In the genomic region with DNA sequence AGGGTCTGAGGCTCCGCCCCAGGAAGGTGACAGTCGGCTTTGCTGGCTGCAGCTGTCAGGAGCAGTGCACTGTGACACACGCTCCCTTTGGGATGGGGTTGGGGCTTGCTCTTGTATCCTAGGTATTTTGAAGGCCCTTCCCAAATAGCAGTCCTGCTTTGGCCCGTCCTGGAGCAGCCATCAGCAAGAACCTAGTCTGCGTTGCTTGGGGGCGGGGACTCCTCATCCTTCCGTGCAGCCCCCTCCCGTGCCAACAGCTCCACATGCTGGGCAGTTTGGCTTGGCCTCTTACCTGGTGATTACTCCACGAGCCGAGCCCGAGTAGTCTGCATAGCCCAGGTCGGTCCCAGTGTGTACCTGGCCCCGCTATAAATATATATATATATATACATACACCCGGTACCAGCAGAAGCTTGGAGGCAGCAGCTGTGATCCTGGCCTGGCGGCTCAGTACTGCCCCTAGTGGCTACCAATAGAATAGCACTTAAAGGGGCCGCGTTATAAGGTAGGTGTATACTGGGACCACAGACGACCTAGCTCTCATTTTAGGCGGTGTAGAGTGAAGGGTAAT, we compare ENCODE assay signal across 8 mouse cellular contexts. TPM values are rescaled to one million over a fixed set of nuclear protein-coding genes. Genes with fewer than 3 reads are reported as not detected.
A peak's percentile ranks its signal among the peaks of the same experiment; 100 is the strongest.
DNase-seq lines count a peak whose midpoint lies in the region; ATAC-seq and TF ChIP-seq lines count a peak whose summit lies in the region.

Ajm1 (minus strand) TSS at position 464 of the 571 bp plus-strand sequence.

- no peak within 1 kb of the TSS for H3K27ac ChIP-seq in kidney, embryonic 16.5 days (ENCODE audit: low read length)
- no peak within 1 kb of the TSS for H3K27ac ChIP-seq in liver, adult 2 months (replicated peaks; ENCODE audit: insufficient read depth, low read depth, low read length)
- H3K27ac ChIP-seq in midbrain, postnatal 0 days (ENCODE audit: low read depth, low read length): peak within 1 kb of the TSS; percentile 43; the same call in 1 of the 2 replicates
- H3K27ac ChIP-seq in stomach, embryonic 15.5 days: peak within 1 kb of the TSS; percentile 18; the same call in 1 of the 2 replicates

- peaks cover 48% of the 10 kb centered on the region for H3K4me1 ChIP-seq in kidney, embryonic 16.5 days (ENCODE audit: insufficient read depth, low read length)
- peaks cover 5% of the 10 kb centered on the region for H3K4me1 ChIP-seq in liver, adult 2 months (ENCODE audit: control insufficient read depth, insufficient read depth, low read length)
- peaks cover 22% of the 10 kb centered on the region for H3K4me1 ChIP-seq in midbrain, postnatal 0 days (ENCODE audit: insufficient read depth, low read length)
- H3K4me1 ChIP-seq in stomach, embryonic 15.5 days: peaks cover 56% of the 10 kb centered on the region

- TF ChIP-seq CTCF in liver, adult 2 months (IDR thresholded peaks at IDR 0.05; ENCODE audit: low read depth, low read length): peak; percentile 85
- peak; percentile 94 for TF ChIP-seq CTCF in midbrain, postnatal 0 days (IDR thresholded peaks at IDR 0.05)

- no peaks in the 10 kb centered on the region for H3K9me3 ChIP-seq in kidney, embryonic 16.5 days (ENCODE audit: low read length)
- no peaks in the 10 kb centered on the region for H3K9me3 ChIP-seq in midbrain, postnatal 0 days (ENCODE audit: low read length)
- H3K9me3 ChIP-seq in stomach, embryonic 15.5 days: no peaks in the 10 kb centered on the region

- no peaks in the 10 kb centered on the region for H3K79me2 ChIP-seq in liver, adult 2 months (ENCODE audit: control insufficient read depth, insufficient read depth, low read length)

- peak within 1 kb of the TSS; percentile 74 for H3K4me2 ChIP-seq in kidney, embryonic 16.5 days (replicated peaks; ENCODE audit: low read depth, low read length)
- peak within 1 kb of the TSS; percentile 74 for H3K4me2 ChIP-seq in midbrain, postnatal 0 days (ENCODE audit: low read depth, low read length, poor library complexity, severe bottlenecking)
- peak within 1 kb of the TSS; percentile 77 for H3K4me2 ChIP-seq in stomach, embryonic 15.5 days

- peak within 1 kb of the TSS; percentile 42 for H3K4me3 ChIP-seq in kidney, embryonic 16.5 days (ENCODE audit: low read length)
- peak within 1 kb of the TSS; percentile 23; the same call in 1 of the 2 replicates for H3K4me3 ChIP-seq in liver, adult 2 months (ENCODE audit: insufficient read depth, low read depth, low read length)
- peak within 1 kb of the TSS; percentile 50 for H3K4me3 ChIP-seq in midbrain, postnatal 0 days (ENCODE audit: low read depth, low read length)
- H3K4me3 ChIP-seq in stomach, embryonic 15.5 days (replicated peaks): peak within 1 kb of the TSS; percentile 40

- peak; percentile 42 for DNase-seq in 3134 (ENCODE audit: extremely low read depth, insufficient read length, low spot score)
- peak; percentile 36 for DNase-seq in Muller cell, postnatal 12 days (ENCODE audit: inconsistent ontology term)
- DNase-seq in embryo, embryonic 10.5 days (ENCODE audit: low spot score): peak; percentile 87
- DNase-seq in heart, adult 9 months (ENCODE audit: low spot score in 2 of 2): peak; percentile 58 to 75
- DNase-seq in liver, adult 2 months (ENCODE audit: extremely low read depth, low read depth, low spot score): no peak
- DNase-seq in midbrain, postnatal 0 days (ENCODE audit: low spot score): peak; percentile 87

- H3K9ac ChIP-seq in kidney, embryonic 16.5 days (replicated peaks; ENCODE audit: low read length): peak within 1 kb of the TSS; percentile 27
- no peak within 1 kb of the TSS for H3K9ac ChIP-seq in liver, adult 2 months (ENCODE audit: low read depth, low read length)
- H3K9ac ChIP-seq in midbrain, postnatal 0 days (replicated peaks; ENCODE audit: low read length, poor library complexity, severe bottlenecking): peak within 1 kb of the TSS; percentile 44
- H3K9ac ChIP-seq in stomach, embryonic 15.5 days: no peak within 1 kb of the TSS

- peaks cover 49% of the 10 kb centered on the region for H3K27me3 ChIP-seq in kidney, embryonic 16.5 days (ENCODE audit: insufficient read depth, low read length)
- peaks cover 30% of the 10 kb centered on the region for H3K27me3 ChIP-seq in liver, adult 2 months (ENCODE audit: control insufficient read depth, insufficient read depth, low read length)
- H3K27me3 ChIP-seq in midbrain, postnatal 0 days (ENCODE audit: insufficient read depth, low read length): peaks cover 38% of the 10 kb centered on the region
- H3K27me3 ChIP-seq in stomach, embryonic 15.5 days (replicated peaks): peaks cover 50% of the 10 kb centered on the region

- 6% methylated on average over 19 of the region's 19 CpGs for WGBS in kidney, embryonic 16.5 days
- WGBS in liver, adult 2 months: 6% methylated on average over 19 of the region's 19 CpGs
- 4% methylated on average over 19 of the region's 19 CpGs for WGBS in midbrain, postnatal 0 days
- 4% methylated on average over 19 of the region's 19 CpGs for WGBS in stomach, embryonic 15.5 days

- TF ChIP-seq POLR2A in liver, adult 2 months (IDR thresholded peaks at IDR 0.05; ENCODE audit: extremely low read depth, insufficient read depth, low read length): no peak

- H3K36me3 ChIP-seq in kidney, embryonic 16.5 days (ENCODE audit: insufficient read depth, low read length): peaks cover 26% of the 10 kb centered on the region
- peaks cover 4% of the 10 kb centered on the region; the same call in 1 of the 2 replicates for H3K36me3 ChIP-seq in liver, adult 2 months (ENCODE audit: control insufficient read depth, insufficient read depth, low read length)
- peaks cover 55% of the 10 kb centered on the region for H3K36me3 ChIP-seq in midbrain, postnatal 0 days (ENCODE audit: insufficient read depth, low read length)
- H3K36me3 ChIP-seq in stomach, embryonic 15.5 days: peaks cover 16% of the 10 kb centered on the region

- peak; percentile 60 for ATAC-seq in kidney, embryonic 16.5 days (ENCODE audit: low FRiP score, low TSS enrichment)
- peak; percentile 77 for ATAC-seq in midbrain, postnatal 0 days (ENCODE audit: low FRiP score)
- ATAC-seq in stomach, embryonic 15.5 days (ENCODE audit: insufficient read depth, low FRiP score, low read depth): peak; percentile 61; the same call in 1 of the 2 replicates

RNA-seq across cellular contexts. Expression of gene Ajm1, which starts in this region (rescaled TPM):
- 0.18 and 0.22 TPM in 2 replicates for polyA plus RNA-seq in kidney, embryonic 16.5 days (2015; fragmentation: Nextera tagmentation; extraction: Ambion mirVana)
- total RNA-seq in liver, adult 2 months (2014; rRNA removed): not detected in 2 replicates
- polyA plus RNA-seq in liver, adult 2 months (2012; rRNA removed): 0.06 and 0.07 TPM in 2 replicates
- total RNA-seq in midbrain, postnatal 0 days (2014; rRNA removed): 23.1 and 30.9 TPM in 2 replicates
- 19.2 and 22.1 TPM in 2 replicates for polyA plus RNA-seq in midbrain, postnatal 0 days (2015; fragmentation: Nextera tagmentation; extraction: Ambion mirVana)
- polyA plus RNA-seq in stomach, embryonic 15.5 days (2015; fragmentation: Nextera tagmentation; extraction: Ambion mirVana): 1.0 and 1.1 TPM in 2 replicates

Comparison
In these comparisons a context has a peak if more than half of its experiments do, and no peak if none do; other contexts are left out.
1. RNA of gene Ajm1 (total RNA-seq): 23.1 to 30.9 TPM in midbrain, postnatal 0 days; not detected in liver, adult 2 months; every median in the first group is over 10 times any median in the second.
2. Peak in ATAC-seq, H3K4me3 ChIP-seq, H3K9ac ChIP-seq and H3K4me2 ChIP-seq in kidney, embryonic 16.5 days; RNA of the gene not detected or under 1 TPM.
3. H3K27ac ChIP-seq: peak in midbrain, postnatal 0 days (single experiment) and stomach, embryonic 15.5 days (single experiment); none in kidney, embryonic 16.5 days (single experiment) and liver, adult 2 months (single experiment).
4. Peak in every context shown above with its lines, with median percentiles within 50 percentile points of each other: ATAC-seq, H3K4me2 ChIP-seq and H3K4me3 ChIP-seq.